Mouse (Mus musculus) kidney, postnatal 0 days (tissue): ENCODE data around the gene Ctdsp1. TPM values are rescaled to one million over a fixed set of nuclear protein-coding genes. Genes with fewer than 3 reads are reported as not detected.

Source experiments
- ATAC-seq: fragments of 200-750 bp; cut with Nextera tagmentation; replicated peaks from 2 replicates; pipeline ENCODE4 v1.8.0; 2017; ENCODE audit warnings: low read depth, moderate number of reproducible peaks, moderate TSS enrichment, moderate library complexity; ENCODE audit not compliant: low FRiP score
- DNase-seq: peaks from one replicate; pipeline ENCODE4 v3.0.0-alpha.2; 2016; ENCODE audit warnings: low spot score
- H3K27ac ChIP-seq: fragments of 300-500 bp; sonication (generic); 2 replicates; pipeline ENCODE4 v1.5.1; 2014; ENCODE audit warnings: mild to moderate bottlenecking
- H3K27me3 ChIP-seq: fragments of 300-500 bp; sonication (generic); 2 replicates; pipeline ENCODE4 v1.6.1; 2014; ENCODE audit warnings: low read length, mixed read lengths; ENCODE audit not compliant: insufficient read depth
- H3K36me3 ChIP-seq: fragments of 300-500 bp; sonication (generic); 2 replicates; pipeline ENCODE4 v1.6.1; 2014; ENCODE audit warnings: low read length, mixed read lengths; ENCODE audit not compliant: insufficient read depth
- H3K4me1 ChIP-seq: fragments of 300-500 bp; sonication (generic); replicated peaks from 2 replicates; pipeline ENCODE4 v1.6.1; 2014; ENCODE audit warnings: antibody characterized with exemption, low read length, mixed read lengths; ENCODE audit not compliant: insufficient read depth
- H3K4me2 ChIP-seq: fragments of 300-500 bp; sonication (generic); 2 replicates; pipeline ENCODE4 v1.6.1; 2014; ENCODE audit warnings: mild to moderate bottlenecking, low read length, moderate library complexity, mixed read lengths
- H3K4me3 ChIP-seq: fragments of 300-500 bp; sonication (generic); replicated peaks from 2 replicates; pipeline ENCODE4 v1.5.1; 2014; ENCODE audit warnings: low read depth, low read length
- H3K9ac ChIP-seq: fragments of 300-500 bp; sonication (generic); 2 replicates; pipeline ENCODE4 v1.6.1; 2014; ENCODE audit warnings: low read depth, low read length
- H3K9me3 ChIP-seq: fragments of 300-500 bp; sonication (generic); replicated peaks from 2 replicates; pipeline ENCODE4 v1.6.1; 2016; ENCODE audit warnings: low read length, inconsistent platforms, mixed read lengths
- CTCF ChIP-seq: IDR thresholded peaks from 2 replicates; pipeline ENCODE4 v1.5.1; 2016; ENCODE audit warnings: antibody characterized with exemption, low read depth, mild to moderate bottlenecking, moderate library complexity
- WGBS: fragments of 180-500 bp; shearing (Covaris S2); extraction: QIAGEN DNeasy Blood & Tissue Kit; methylation state at CpG from one replicate; pipeline ENCODE4 v1.1.7; 2014; 5-methylcytosine and 5-hydroxymethylcytosine counted together
- polyA plus RNA-seq: library from polyadenylated mRNA; unstranded; fragments of >200 nt; fragmentation: Nextera tagmentation; extraction: Ambion mirVana; gene quantifications from 2 replicates; pipeline ENCODE4 v1.2.1, GENCODE M21; 2015

Ctdsp1 gene
- polyA plus RNA-seq, 1 experiment from 2014 or later, result 73.3 TPM

GRCm38 (mm10) chr1:74401015-74401702 lies 9.8 kb downstream of the Ctdsp1 start:
- Histone ChIP-seq H3K9ac (no peak overlapping the region), H3K9me3 (no peaks in the 10 kb centered on the region), H3K27ac (no peak overlapping the region), H3K4me3 (no peak overlapping the region), H3K4me1 (no peaks in the 10 kb centered on the region), H3K36me3 (no peaks in the 10 kb centered on the region), H3K4me2 (no peak overlapping the region), H3K27me3 (no peaks in the 10 kb centered on the region)
- WGBS, result 56% methylated on average over 16 of the region's 16 CpGs
- ATAC-seq, result no peak
- no peak for TF ChIP-seq CTCF
- no peak for DNase-seq

- TF ChIP-seq CTCF, result no peak
- Histone ChIP-seq H3K27me3 (no peaks in the 10 kb centered on the region), H3K27ac (no peak overlapping the region), H3K9me3 (no peaks in the 10 kb centered on the region), H3K4me2 (no peak overlapping the region), H3K36me3 (no peaks in the 10 kb centered on the region), H3K4me1 (no peaks in the 10 kb centered on the region), H3K9ac (no peak overlapping the region), H3K4me3 (no peak overlapping the region)
- DNase-seq (no peak), ATAC-seq (no peak)
- WGBS, result 84% methylated on average over 4 of the region's 4 CpGs
Observed at GRCm38 (mm10) chr1:74404206-74404605, 12.9 kb downstream of the Ctdsp1 start.

GRCm38 (mm10) chr1:74408589-74409504 lies 17.5 kb downstream of the Ctdsp1 start, which contains the start of gene Vil1:
TSS of gene Vil1 (plus strand) at chr1:74409376.
- no peak within 1 kb of the TSS for H3K27ac ChIP-seq
- WGBS, result 32% methylated on average over 13 of the region's 15 CpGs
- peak; percentile 25; the same call in 1 of the 2 replicates for TF ChIP-seq CTCF
- H3K36me3 ChIP-seq, result no peaks in the 10 kb centered on the region
- DNase-seq (no peak), ATAC-seq (peak; percentile 51)
- H3K4me3 ChIP-seq, result no peak within 1 kb of the TSS
- H3K4me1 ChIP-seq, result no peaks in the 10 kb centered on the region
- no peaks in the 10 kb centered on the region for H3K9me3 ChIP-seq
- no peaks in the 10 kb centered on the region for H3K27me3 ChIP-seq
- peak within 1 kb of the TSS; percentile 6; the same call in 1 of the 2 replicates for H3K4me2 ChIP-seq
- H3K9ac ChIP-seq, result peak within 1 kb of the TSS; percentile 31; the same call in 1 of the 2 replicates

GRCm38 (mm10) chr1:74411753-74412325 lies 20.5 kb downstream of the Ctdsp1 start:
- DNase-seq (no peak), ATAC-seq (no peak)
- H3K27me3 ChIP-seq, result no peaks in the 10 kb centered on the region
- no peaks in the 10 kb centered on the region for H3K4me1 ChIP-seq
- H3K27ac ChIP-seq, result no peak overlapping the region
- H3K9ac ChIP-seq, result no peak overlapping the region
- WGBS, result 57% methylated on average over 2 of the region's 2 CpGs
- H3K9me3 ChIP-seq, result no peaks in the 10 kb centered on the region
- no peaks in the 10 kb centered on the region for H3K36me3 ChIP-seq
- no peak for TF ChIP-seq CTCF
- H3K4me3 ChIP-seq, result no peak overlapping the region
- H3K4me2 ChIP-seq, result no peak overlapping the region

- no peak for DNase-seq
- H3K4me1 ChIP-seq, result no peaks in the 10 kb centered on the region
- 84% methylated on average over 8 of the region's 8 CpGs for WGBS
- H3K27me3 ChIP-seq, result no peaks in the 10 kb centered on the region
- no peak overlapping the region for H3K4me2 ChIP-seq
- TF ChIP-seq CTCF, result no peak
- no peaks in the 10 kb centered on the region for H3K9me3 ChIP-seq
- H3K4me3 ChIP-seq, result no peak overlapping the region
- no peak overlapping the region for H3K9ac ChIP-seq
- no peaks in the 10 kb centered on the region for H3K36me3 ChIP-seq
- no peak for ATAC-seq
- H3K27ac ChIP-seq, result no peak overlapping the region
Observed at GRCm38 (mm10) chr1:74412711-74413110, 21.4 kb downstream of the Ctdsp1 start.

GRCm38 (mm10) chr1:74415143-74415542 lies 23.8 kb downstream of the Ctdsp1 start:
- DNase-seq, result peak; percentile 62
- peak; percentile 59 for ATAC-seq
- WGBS, result 44% methylated on average over 3 of the region's 4 CpGs

More at GRCm38 (mm10) chr1:74415143-74415542, 23.8 kb downstream of the Ctdsp1 start:
- Histone ChIP-seq H3K4me3 (no peak overlapping the region), H3K4me2 (no peak overlapping the region), H3K36me3 (no peaks in the 10 kb centered on the region), H3K9ac (no peak overlapping the region), H3K27me3 (no peaks in the 10 kb centered on the region), H3K9me3 (no peaks in the 10 kb centered on the region), H3K4me1 (peaks cover 4% of the 10 kb centered on the region; the same call in 1 of the 2 replicates), H3K27ac (no peak overlapping the region)
- TF ChIP-seq CTCF, result no peak
